Mouse (Mus musculus): Measurements from ENCODE around the gene Gm10645. TPM values are rescaled to one million over a fixed set of nuclear protein-coding genes. Genes with fewer than 3 reads are reported as not detected.
A peak's percentile ranks its signal among the peaks of the same experiment; 100 is the strongest.

The Gm10645 gene
- total RNA-seq (2017) = not detected in 2 replicates

DNA sequence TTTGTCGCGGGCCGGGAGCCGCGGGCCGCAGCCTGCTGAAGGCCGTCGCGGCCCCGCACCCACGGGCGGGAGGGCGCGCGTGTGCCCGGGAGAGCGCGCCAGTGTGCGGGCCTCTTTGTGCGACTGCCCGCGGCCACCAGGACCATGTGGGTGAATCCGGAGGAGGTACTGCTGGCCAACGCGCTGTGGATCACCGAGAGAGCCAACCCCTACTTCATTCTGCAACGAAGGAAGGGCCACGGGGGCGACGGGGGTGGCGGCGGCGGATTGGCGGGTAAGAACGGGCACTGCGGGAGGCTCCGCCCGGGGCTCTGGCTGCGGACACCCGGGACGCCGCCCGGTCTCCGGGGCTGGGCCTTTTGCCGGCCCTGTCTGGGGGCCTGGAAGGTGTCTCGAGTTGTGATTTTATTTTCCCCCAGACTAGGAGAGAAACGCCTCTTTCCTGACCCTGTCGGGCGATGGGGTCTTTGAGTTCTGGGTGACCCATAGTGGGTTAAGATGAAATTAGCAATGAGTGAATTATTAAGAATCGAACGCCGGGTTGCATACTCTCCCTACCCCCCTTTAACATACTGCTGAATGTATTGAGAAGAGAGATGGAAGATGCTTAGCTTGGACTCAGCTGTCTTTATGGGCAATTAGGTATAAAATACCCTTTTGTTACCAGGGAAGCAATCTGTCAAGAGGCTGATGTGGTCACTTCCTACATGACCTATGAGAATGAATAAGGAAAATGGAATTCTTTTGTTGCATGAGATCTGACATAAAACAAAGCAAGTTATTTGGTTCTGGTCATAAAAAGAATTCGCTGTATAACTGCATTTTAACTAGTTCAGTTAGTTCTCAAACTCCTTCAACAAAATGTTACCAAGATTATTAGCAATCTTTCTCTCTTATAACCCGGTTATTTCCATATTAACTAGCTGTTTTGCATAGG is at the start of gene Gm10645:
TSS of gene Gm10645 (minus strand) at position 240 of the 937 bp plus-strand sequence.
- ATAC-seq (replicated peaks; ENCODE audit: low read depth, poor library complexity, severe bottlenecking) = peak; percentile 42

DNA sequence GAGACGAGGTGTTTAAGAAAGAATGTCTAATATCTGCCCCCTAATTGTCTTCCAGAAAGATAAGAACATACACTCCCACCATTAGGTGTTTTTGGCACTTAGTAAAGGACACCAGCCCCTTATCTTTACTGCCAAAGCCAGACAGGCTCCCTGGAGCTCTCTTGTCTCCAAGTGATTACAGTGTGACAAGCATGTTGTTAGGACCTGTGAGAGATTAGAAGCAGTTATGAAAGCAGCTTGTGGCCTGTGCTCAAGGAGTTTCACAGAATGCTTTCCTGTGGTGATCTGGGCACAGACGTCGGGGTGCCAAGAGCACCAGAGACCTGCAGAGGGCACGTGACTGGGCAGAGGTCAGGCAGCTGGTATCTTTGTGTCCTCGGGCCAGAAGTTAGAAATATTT is 49.1 kb upstream of the Gm10645 start:
- peak; percentile 88 for ATAC-seq (replicated peaks; ENCODE audit: low read depth, poor library complexity, severe bottlenecking)

DNA sequence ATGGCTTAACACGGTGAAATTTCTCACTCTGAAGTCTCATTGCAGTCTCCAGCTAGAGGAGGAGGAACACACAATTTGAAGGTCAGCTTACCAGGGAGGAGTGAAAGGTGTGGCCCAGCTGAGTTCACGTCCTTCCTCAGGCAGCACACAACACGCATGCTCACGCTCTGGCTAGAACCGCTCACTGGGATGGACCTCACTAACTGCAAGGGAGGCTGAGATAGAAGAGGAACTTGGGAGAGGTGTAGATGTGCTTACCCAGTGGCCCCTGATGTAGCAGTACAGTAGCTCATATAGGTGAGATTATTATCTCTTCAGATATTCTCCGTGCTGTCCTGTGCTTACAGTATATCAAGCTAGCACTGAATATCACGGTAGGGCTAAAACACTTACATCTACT is 44.7 kb upstream of the Gm10645 start:
- ATAC-seq (replicated peaks; ENCODE audit: low read depth, poor library complexity, severe bottlenecking) = no peak

DNA sequence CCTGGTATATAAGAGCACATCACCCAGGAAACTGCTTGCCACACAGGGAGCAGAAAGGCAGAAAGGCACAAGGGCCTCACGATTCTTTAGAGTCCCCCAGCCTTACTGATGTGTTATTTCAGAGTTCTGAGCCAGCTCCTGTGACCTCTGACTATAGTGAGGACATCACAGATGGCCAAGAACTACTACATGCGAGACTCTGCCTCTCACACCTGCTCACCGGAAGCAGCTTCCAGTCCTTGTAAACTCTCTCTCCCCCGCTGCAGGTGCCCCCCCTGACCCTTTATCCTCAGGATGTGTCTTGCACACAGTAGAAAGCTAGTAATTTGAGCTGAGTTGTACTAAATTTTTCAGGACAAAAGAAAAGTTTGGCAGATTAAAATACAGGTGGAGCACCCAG is 43.6 kb upstream of the Gm10645 start:
- ATAC-seq (replicated peaks; ENCODE audit: low read depth, poor library complexity, severe bottlenecking) = no peak

GRCm38 (mm10) chr8:83205907-83206306 is 39.9 kb upstream of the Gm10645 start:
- ATAC-seq (replicated peaks; ENCODE audit: low read depth, poor library complexity, severe bottlenecking) = 0 out of 2 replicates have a peak, but pooled peaks have one; percentile 23

DNA sequence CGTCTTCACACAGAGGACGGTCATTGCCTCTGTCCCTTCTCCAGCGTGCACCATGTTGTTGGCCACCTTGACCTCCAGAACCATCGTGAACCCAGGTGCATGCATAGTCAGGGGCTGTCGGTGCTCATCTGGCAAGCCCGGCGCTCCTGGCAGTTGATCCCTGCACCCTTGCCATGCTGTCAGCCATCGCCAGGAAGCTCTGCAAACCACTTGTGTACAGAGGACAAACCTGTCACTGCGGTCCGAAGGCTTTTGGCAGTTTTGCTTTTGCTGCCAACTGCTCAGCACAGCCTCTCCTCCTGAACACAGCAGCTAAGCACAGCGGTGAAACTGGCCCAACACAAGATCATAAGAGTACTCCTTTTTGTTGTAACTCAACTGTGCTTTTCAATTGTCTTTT is 37.0 kb upstream of the Gm10645 start:
- 0 out of 2 replicates have a peak, but pooled peaks have one; percentile 26 for ATAC-seq (replicated peaks; ENCODE audit: low read depth, poor library complexity, severe bottlenecking)

- ATAC-seq (replicated peaks; ENCODE audit: low read depth, poor library complexity, severe bottlenecking) = peak; percentile 24; the same call in 1 of the 2 replicates
These were observed 34.5 kb upstream of the Gm10645 start for GRCm38 (mm10) chr8:83200191-83201177.

DNA sequence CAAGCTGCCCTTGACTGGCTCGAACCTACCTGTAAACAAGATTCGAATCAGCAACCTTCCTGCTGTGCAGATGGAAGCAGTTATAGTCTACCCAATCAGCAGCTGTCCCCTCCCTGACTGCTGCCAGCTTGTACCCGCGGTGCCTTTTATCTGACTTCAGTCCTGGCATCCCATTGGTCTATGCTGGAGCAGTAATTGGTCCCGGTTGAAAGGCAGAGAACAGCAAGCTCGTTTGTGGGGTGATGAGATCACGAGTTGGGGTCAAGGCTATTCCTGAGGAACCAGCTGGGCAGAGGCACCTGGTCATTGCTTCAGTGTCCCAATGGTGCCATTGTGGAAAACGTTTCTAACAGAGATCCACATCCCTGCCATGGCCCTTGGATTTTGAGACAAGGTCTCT is 33.7 kb upstream of the Gm10645 start:
- ATAC-seq (replicated peaks; ENCODE audit: low read depth, poor library complexity, severe bottlenecking) = no peak

DNA sequence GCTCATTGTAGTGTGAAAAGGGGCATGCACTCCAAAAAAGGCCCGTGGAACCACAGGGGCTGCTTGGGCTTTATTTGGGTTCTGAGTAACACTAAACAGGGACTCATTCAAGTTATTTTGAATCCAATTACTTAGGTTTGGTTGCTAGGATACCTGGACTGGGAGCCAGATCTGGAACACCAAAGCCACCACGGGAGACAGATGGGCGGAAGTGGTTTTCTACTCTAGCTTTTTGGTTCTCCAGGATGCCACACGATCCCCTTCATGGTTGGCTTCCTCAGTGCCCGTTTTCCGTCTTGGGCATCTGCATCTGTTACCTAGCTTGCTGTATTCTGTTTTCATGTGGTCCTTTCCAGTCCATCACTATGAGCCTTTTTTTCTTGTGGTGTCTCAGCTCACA is 30.1 kb upstream of the Gm10645 start:
- no peak for ATAC-seq (replicated peaks; ENCODE audit: low read depth, poor library complexity, severe bottlenecking)

DNA sequence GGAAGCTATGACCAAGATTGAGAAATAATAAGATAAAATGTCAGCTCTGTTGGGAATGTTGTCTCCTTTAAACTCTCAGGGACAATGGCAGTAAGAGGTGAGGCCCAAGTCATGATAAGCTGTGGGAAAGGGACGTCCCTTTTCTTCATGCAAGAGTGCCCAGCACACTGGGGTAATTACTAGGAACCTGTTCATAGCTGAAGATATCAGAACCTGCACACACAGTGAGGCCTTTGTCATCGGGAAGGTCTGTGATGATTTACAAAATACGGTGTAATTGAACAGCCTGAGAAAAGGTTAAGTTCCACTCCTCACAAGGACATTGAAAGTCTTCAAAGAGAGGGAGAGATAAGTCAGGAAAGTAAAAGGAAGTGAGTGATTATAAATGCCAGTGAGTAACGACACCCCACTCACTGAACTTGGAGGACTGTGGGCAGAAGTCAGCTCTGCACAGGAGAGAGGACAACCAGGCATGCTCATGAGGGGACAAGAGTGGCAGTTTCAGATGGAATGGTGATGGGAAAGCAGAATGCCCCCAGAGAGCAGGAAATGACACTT is 23.6 kb upstream of the Gm10645 start:
- no peak for ATAC-seq (replicated peaks; ENCODE audit: low read depth, poor library complexity, severe bottlenecking)

GRCm38 (mm10) chr8:83187363-83187962 is 21.5 kb upstream of the Gm10645 start:
- ATAC-seq (replicated peaks; ENCODE audit: low read depth, poor library complexity, severe bottlenecking) = no peak

- no peak for ATAC-seq (replicated peaks; ENCODE audit: low read depth, poor library complexity, severe bottlenecking)
These were observed 20.4 kb upstream of the Gm10645 start for GRCm38 (mm10) chr8:83186376-83186775.

DNA sequence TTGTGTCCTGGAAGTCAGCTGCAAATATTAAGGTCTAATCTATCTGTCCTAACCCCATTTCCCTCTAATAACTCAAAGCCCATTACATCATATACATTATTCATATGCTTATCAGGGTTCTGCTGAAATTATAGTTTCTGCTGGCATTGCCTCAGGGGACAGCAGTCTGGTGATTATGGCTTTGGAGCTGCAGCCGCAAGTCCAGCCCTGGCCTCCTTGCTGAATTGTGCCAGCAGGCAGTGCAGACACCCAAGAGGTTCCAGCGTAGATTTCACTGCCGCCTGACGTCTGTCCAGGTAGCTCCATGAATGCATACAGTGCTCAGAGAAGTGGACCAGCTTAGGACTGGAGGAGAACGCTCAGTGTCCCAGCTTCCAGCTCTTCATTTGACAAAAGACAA is 16.8 kb upstream of the Gm10645 start:
- ATAC-seq (replicated peaks; ENCODE audit: low read depth, poor library complexity, severe bottlenecking) = no peak

DNA sequence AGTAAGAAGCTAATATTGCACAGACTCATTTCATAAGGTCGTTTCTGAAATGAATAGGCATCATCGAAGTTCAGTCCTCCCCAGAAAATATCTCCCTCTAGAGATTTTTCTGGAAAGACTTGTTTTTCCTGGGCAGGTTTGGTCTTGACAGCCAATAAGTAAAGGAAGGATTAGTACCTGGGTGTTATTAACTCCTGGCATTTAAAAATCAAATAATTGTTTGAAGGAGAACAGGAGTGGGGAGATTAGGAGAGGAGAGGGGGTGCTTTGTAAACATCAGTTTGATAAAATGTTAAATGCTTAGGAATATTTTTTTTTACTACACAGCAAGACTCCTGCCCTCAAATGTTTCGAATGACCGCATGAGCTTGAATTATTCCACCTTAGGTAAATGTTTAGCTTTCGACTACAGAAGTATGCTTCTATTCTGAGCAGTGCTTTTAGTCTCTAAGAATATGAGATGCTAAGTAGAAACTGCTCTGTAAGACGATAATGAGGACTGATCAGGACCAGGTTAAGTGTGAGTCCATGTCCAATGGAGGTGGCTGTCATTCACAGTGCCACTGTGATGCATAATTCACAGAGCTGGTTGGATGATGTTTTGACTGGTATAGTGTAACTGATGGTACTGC is 16.0 kb upstream of the Gm10645 start:
- no peak for ATAC-seq (replicated peaks; ENCODE audit: low read depth, poor library complexity, severe bottlenecking)

- peak; percentile 57; the same call in 1 of the 2 replicates for ATAC-seq (replicated peaks; ENCODE audit: low read depth, poor library complexity, severe bottlenecking)
These were observed 12.3 kb upstream of the Gm10645 start for GRCm38 (mm10) chr8:83178228-83178742.

DNA sequence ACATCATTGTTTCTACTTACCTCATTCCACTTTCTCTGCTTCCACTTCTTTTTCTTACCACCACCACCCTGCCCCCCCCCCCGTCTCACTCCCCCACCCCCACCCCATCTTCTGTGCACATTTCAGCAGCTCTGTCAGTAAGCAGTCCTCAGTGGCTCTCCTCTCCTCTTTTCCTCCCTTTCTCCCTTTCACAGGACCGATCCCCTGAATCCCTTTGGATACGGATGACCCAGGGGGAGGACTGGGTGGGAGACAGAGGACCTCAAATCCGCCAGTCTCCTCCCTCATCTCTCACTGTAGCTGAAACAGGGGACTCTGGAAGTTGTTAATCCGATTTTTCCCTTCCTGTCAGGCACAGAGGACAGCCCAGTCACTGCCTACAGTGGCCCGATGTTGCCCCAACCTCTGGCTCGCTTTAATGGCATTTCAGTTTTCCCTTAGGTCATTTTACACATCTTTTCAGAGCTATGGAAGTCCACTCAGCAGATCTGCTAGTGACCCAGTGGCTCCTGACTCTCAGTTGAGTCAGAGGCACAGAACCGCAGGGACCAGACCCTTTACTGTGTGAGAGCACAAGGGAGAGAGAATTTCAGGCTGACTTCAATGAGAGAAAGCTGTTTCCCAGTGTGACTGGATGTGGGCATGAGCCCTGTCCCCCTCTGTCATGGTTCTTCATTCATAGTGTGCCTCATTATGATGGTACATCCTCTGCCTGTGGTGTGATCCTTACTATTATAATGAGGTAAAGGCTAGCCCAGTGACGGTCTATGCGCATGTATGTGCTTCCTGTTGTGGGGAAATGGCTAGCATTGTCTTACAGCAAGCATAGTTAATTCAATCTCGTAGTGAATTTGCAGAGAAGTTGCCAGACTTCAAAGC is 11.6 kb upstream of the Gm10645 start:
- ATAC-seq (replicated peaks; ENCODE audit: low read depth, poor library complexity, severe bottlenecking) = peak; percentile 46

DNA sequence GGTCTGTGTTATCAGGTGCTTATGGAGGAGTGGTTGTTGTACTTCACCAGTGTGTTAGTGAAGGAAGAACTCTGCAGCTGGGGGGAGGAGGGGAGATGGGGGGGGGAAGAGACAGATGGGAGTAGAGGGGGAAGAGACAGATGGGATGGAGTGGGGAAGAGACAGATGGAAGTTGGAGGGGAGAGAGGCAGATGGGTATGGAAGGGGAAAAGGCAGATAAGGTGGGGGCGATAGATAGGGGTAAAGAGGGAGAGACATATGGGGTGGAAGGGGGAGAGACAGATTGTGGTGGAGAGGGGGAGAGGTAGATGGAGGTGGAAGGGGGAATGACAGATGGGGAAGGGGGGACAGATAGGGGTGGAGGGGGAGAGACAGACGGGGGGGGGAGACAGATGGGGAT is 10.8 kb upstream of the Gm10645 start:
- ATAC-seq (replicated peaks; ENCODE audit: low read depth, poor library complexity, severe bottlenecking) = no peak

GRCm38 (mm10) chr8:83175680-83176079 is 9.7 kb upstream of the Gm10645 start:
- no peak for ATAC-seq (replicated peaks; ENCODE audit: low read depth, poor library complexity, severe bottlenecking)
